Mouse (Mus musculus) limb, embryonic 14.5 days (tissue): ENCODE data around the gene Ccdc114. TPM values are rescaled to one million over a fixed set of nuclear protein-coding genes. Genes with fewer than 3 reads are reported as not detected.
"Not testable (repeated sequence)": the region's sequence is repeated elsewhere in the genome, so short reads cannot be mapped to it uniquely, and the experiment has no call there.

Experiments
- ATAC-seq: fragments of 200-750 bp; cut with Nextera tagmentation; 2 replicates; pipeline ENCODE4 v1.8.0; 2017; ENCODE audit warnings: low read depth, moderate number of reproducible peaks, moderate TSS enrichment; ENCODE audit not compliant: low FRiP score
- DNase-seq: peaks from one replicate; pipeline ENCODE4 v3.0.0-alpha.2; 2015; ENCODE audit warnings: low spot score
- H3K27ac ChIP-seq: fragments of 300-500 bp; sonication (generic); replicated peaks from 2 replicates; pipeline ENCODE4 v1.5.1; 2014; ENCODE audit warnings: low read depth, mild to moderate bottlenecking, low read length, moderate library complexity, mixed read lengths
- H3K27me3 ChIP-seq: fragments of 300-500 bp; sonication (generic); 2 replicates; pipeline ENCODE4 v1.6.1; 2014; ENCODE audit warnings: low read length, mixed read lengths; ENCODE audit not compliant: control insufficient read depth, insufficient read depth
- H3K36me3 ChIP-seq: fragments of 300-500 bp; sonication (generic); 2 replicates; pipeline ENCODE4 v1.6.1; 2014; ENCODE audit warnings: mild to moderate bottlenecking, low read length, moderate library complexity, mixed read lengths; ENCODE audit not compliant: control insufficient read depth, insufficient read depth
- H3K4me1 ChIP-seq: fragments of 300-500 bp; sonication (generic); 2 replicates; pipeline ENCODE4 v1.6.1; 2014; ENCODE audit warnings: antibody characterized with exemption, low read length, mixed read lengths; ENCODE audit not compliant: control insufficient read depth, insufficient read depth
- H3K4me2 ChIP-seq: fragments of 300-500 bp; sonication (generic); replicated peaks from 2 replicates; pipeline ENCODE4 v1.6.1; 2014; ENCODE audit warnings: low read depth, mild to moderate bottlenecking, low read length, moderate library complexity; ENCODE audit not compliant: severe bottlenecking
- H3K4me3 ChIP-seq: fragments of 300-500 bp; sonication (generic); replicated peaks from 2 replicates; pipeline ENCODE4 v1.5.1; 2014; ENCODE audit warnings: low read length
- H3K9ac ChIP-seq: fragments of 300-500 bp; sonication (generic); 2 replicates; pipeline ENCODE4 v1.6.1; 2014; ENCODE audit warnings: mild to moderate bottlenecking, low read depth, low read length, moderate library complexity; ENCODE audit not compliant: severe bottlenecking
- H3K9me3 ChIP-seq: fragments of 300-500 bp; sonication (generic); 2 replicates; pipeline ENCODE4 v1.6.1; 2016; ENCODE audit warnings: low read length; ENCODE audit not compliant: control insufficient read depth
- POLR2A ChIP-seq: fragments of 200-500 bp; IDR thresholded peaks from 2 replicates; pipeline ENCODE4 v1.8.0; 2012; ENCODE audit warnings: inconsistent platforms, mild to moderate bottlenecking, moderate library complexity, borderline replicate concordance; ENCODE audit not compliant: insufficient read depth, insufficient read length; ENCODE audit errors: extremely low read depth
- WGBS: fragments of 180-500 bp; shearing (Covaris S2); extraction: QIAGEN DNeasy Blood & Tissue Kit; methylation state at CpG from one replicate; pipeline ENCODE4 v1.1.7; 2014; 5-methylcytosine and 5-hydroxymethylcytosine counted together
- polyA plus RNA-seq, 2 experiments: library from polyadenylated mRNA; depleted of rRNA in 1 of 2; stranded (reverse) in 1 of 2; unstranded in 1 of 2; fragments of >200 nt; fragmentation: Nextera tagmentation in 1 of 2; extraction: Ambion mirVana in 1 of 2; gene quantifications; 2 replicates each; pipeline versions ENCODE4 v1.2.1 to v1.2.3; 2012 to 2014

The Ccdc114 gene
- polyA plus RNA-seq, 2 experiments = 2.5 to 7.1 TPM

DNA sequence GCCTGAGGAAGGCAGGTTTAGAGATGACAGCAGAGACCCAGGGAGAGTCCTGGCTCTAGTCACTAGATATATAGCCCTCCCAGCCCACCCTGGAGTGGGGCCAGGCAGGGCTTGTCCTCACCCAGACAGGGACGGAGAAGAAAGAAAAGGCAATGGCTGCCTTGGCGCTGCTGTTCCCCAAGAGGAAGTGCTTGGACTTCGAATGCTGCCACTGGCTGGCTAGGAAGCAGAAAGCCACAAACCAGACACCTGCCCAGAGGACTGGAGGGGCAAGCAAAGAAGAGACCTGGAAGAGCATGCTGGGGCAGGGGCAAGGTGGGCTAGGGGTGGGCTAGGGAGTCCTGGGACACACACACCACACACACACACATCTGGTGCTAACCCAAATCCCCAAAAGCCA, 36.6 kb upstream of the Ccdc114 start:
- Histone ChIP-seq H3K9me3 (no peaks in the 10 kb centered on the region), H3K4me2 (no peak overlapping the region), H3K9ac (no peak overlapping the region), H3K27ac (no peak overlapping the region), H3K27me3 (no peaks in the 10 kb centered on the region), H3K4me3 (no peak overlapping the region), H3K36me3 (peaks cover 37% of the 10 kb centered on the region), H3K4me1 (no peaks in the 10 kb centered on the region)
- ATAC-seq (no peak), DNase-seq (no peak)
- WGBS = 57% methylated on average over 3 of the region's 3 CpGs
- TF ChIP-seq POLR2A = no peak

- 0 out of 2 replicates have a peak, but pooled peaks cover 1% of the 10 kb centered on the region for H3K4me1 ChIP-seq
- no peak overlapping the region for H3K4me3 ChIP-seq
- DNase-seq (no peak), ATAC-seq (no peak)
- no peak overlapping the region for H3K27ac ChIP-seq
- no peaks in the 10 kb centered on the region for H3K36me3 ChIP-seq
- H3K4me2 ChIP-seq = no peak overlapping the region
- no peaks in the 10 kb centered on the region for H3K9me3 ChIP-seq
- H3K27me3 ChIP-seq = no peaks in the 10 kb centered on the region
- no peak overlapping the region for H3K9ac ChIP-seq
- TF ChIP-seq POLR2A = no peak
- 83% methylated on average over 2 of the region's 2 CpGs for WGBS
These were observed 31.2 kb upstream of the Ccdc114 start for GRCm38 (mm10) chr7:45892651-45893050.

DNA sequence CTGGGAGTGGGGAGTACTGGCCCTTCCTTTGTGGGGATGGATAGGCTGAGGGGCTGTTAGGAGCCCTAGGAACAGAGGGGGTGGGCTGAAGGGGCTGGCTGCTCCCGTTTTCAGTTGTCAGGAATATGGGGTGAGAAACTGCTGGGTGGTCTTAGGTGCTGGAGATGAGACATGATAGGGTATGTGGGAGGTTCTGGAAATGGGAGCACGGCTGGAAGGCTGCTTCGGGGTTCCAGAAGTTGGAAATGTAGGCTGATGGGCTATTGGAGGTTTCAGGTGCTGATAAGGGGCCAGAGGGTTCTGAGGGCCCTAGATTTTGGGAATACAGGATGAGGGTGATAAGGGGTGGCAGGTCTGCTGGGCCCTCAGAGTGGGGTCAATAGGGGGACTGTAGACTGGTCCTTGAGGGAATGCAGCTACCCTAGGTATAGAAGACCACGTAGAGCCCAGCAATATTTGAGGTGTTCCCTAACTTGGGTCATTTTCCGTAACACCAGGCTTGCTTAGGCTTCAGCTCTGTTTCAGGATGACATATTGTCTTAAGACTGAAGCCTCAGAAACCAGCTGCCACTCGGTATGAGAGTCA, 27.8 kb upstream of the Ccdc114 start:
- ATAC-seq (no peak), DNase-seq (no peak)
- H3K27me3 ChIP-seq = no peaks in the 10 kb centered on the region
- WGBS = 79% methylated on average over 6 of the region's 6 CpGs
- H3K27ac ChIP-seq = no peak overlapping the region
- no peaks in the 10 kb centered on the region for H3K9me3 ChIP-seq
- H3K4me2 ChIP-seq = peak overlapping the region; percentile 44
- H3K9ac ChIP-seq = no peak overlapping the region
- peaks cover 6% of the 10 kb centered on the region; the same call in 1 of the 2 replicates for H3K4me1 ChIP-seq
- TF ChIP-seq POLR2A = no peak
- 0 out of 2 replicates have a peak overlapping the region, but pooled peaks have one; percentile 16 for H3K4me3 ChIP-seq
- H3K36me3 ChIP-seq = no peaks in the 10 kb centered on the region

- Histone ChIP-seq H3K9ac (peak within 1 kb of the TSS; percentile 59), H3K36me3 (no peaks in the 10 kb centered on the region), H3K4me3 (peak within 1 kb of the TSS; percentile 54), H3K9me3 (no peaks in the 10 kb centered on the region), H3K27me3 (no peaks in the 10 kb centered on the region), H3K27ac (peak within 1 kb of the TSS; percentile 53), H3K4me1 (peaks cover 6% of the 10 kb centered on the region; the same call in 1 of the 2 replicates), H3K4me2 (peak within 1 kb of the TSS; percentile 89)
- 1% methylated on average over 40 of the region's 40 CpGs for WGBS
- ATAC-seq (peak; percentile 97), DNase-seq (peak; percentile 100)
- peak; percentile 75; the same call in 1 of the 2 replicates for TF ChIP-seq POLR2A
These were observed 27.2 kb upstream of the Ccdc114 start, which contains the start of the genes Syngr4 and Tmem143 for GRCm38 (mm10) chr7:45896517-45897257. Syngr4 (minus strand) TSS chr7:45896714. Tmem143 (plus strand) TSS chr7:45896941.

- H3K9ac ChIP-seq = peak overlapping the region; percentile 59
- TF ChIP-seq POLR2A = no peak
- peak overlapping the region; percentile 53 for H3K27ac ChIP-seq
- ATAC-seq (peak; percentile 34), DNase-seq (peak; percentile 64)
- H3K4me3 ChIP-seq = peak overlapping the region; percentile 54
- no peaks in the 10 kb centered on the region for H3K27me3 ChIP-seq
- H3K36me3 ChIP-seq = no peaks in the 10 kb centered on the region
- peak overlapping the region; percentile 89 for H3K4me2 ChIP-seq
- no peaks in the 10 kb centered on the region for H3K9me3 ChIP-seq
- WGBS = 2% methylated on average over 17 of the region's 19 CpGs
- H3K4me1 ChIP-seq = peaks cover 6% of the 10 kb centered on the region; the same call in 1 of the 2 replicates
These were observed 26.6 kb upstream of the Ccdc114 start for GRCm38 (mm10) chr7:45897258-45897757.

GRCm38 (mm10) chr7:45898125-45898524, 25.7 kb upstream of the Ccdc114 start:
- H3K9me3 ChIP-seq, ATAC-seq, H3K36me3 ChIP-seq, H3K4me1 ChIP-seq, H3K27ac ChIP-seq, H3K27me3 ChIP-seq, H3K9ac ChIP-seq: not testable (repeated sequence)
- Histone ChIP-seq H3K4me2 (peak overlapping the region; percentile 89), H3K4me3 (peak overlapping the region; percentile 54)
- DNase-seq = peak; percentile 34
- WGBS = 52% methylated on average over 4 of the region's 4 CpGs
